Mouse (Mus musculus): ENCODE measurements around the gene Eva1b. TPM values are rescaled to one million over a fixed set of nuclear protein-coding genes. Genes with fewer than 3 reads are reported as not detected.
"Not testable (repeated sequence)": the region's sequence is repeated elsewhere in the genome, so short reads cannot be mapped to it uniquely, and the experiment has no call there.

Eva1b gene
- total RNA-seq, 2 experiments from 2014 or later = 6.8 to 8.0 TPM

- intact Hi-C loops (cut with DNase I) = no loop called here
- DNase-seq (ENCODE audit: extremely low spot score in 1 of 2, low spot score in 2 of 2) = no peak
Observed at GRCm38 (mm10) chr4:126173800-126174199, 26.3 kb downstream of the Eva1b start.

GRCm38 (mm10) chr4:126175980-126176379 is 28.4 kb downstream of the Eva1b start:
- intact Hi-C loops (cut with DNase I); DNase-seq (ENCODE audit: extremely low spot score in 1 of 2, low spot score in 2 of 2): not testable (repeated sequence)

GRCm38 (mm10) chr4:126181170-126181957 is 33.8 kb downstream of the Eva1b start:
- intact Hi-C loops (cut with DNase I) = loop anchor here (5.0 kb wide), 1 partner anchor 81 kb away; the partner anchor contains the start of gene Trappc3
- DNase-seq (ENCODE audit: extremely low spot score in 1 of 2, low spot score in 2 of 2) = peak in 1 of 2 experiments; percentile 50

GRCm38 (mm10) chr4:126183034-126183433 is 35.5 kb downstream of the Eva1b start:
- intact Hi-C loops (cut with DNase I) = loop anchor here (5.0 kb wide), 1 partner anchor 79 kb away; the partner anchor contains the start of gene Trappc3
- no peak for DNase-seq (ENCODE audit: extremely low spot score in 1 of 2, low spot score in 2 of 2)

GRCm38 (mm10) chr4:126187096-126187495 is 39.6 kb downstream of the Eva1b start:
- intact Hi-C loops (cut with DNase I) = no loop called here
- no peak for DNase-seq (ENCODE audit: extremely low spot score in 1 of 2, low spot score in 2 of 2)

GRCm38 (mm10) chr4:126190636-126191035 is 43.1 kb downstream of the Eva1b start:
- DNase-seq (ENCODE audit: extremely low spot score in 1 of 2, low spot score in 2 of 2) = no peak

GRCm38 (mm10) chr4:126194216-126194615 is 46.7 kb downstream of the Eva1b start:
- DNase-seq (ENCODE audit: extremely low spot score in 1 of 2, low spot score in 2 of 2) = no peak
- intact Hi-C loops (cut with DNase I) = no loop called here

More at GRCm38 (mm10) chr4:126190636-126191035, 43.1 kb downstream of the Eva1b start:
- intact Hi-C loops (cut with DNase I) = no loop called here

GRCm38 (mm10) chr4:126194916-126195315 is 47.4 kb downstream of the Eva1b start:
- intact Hi-C loops (cut with DNase I) = no loop called here
- DNase-seq (ENCODE audit: extremely low spot score in 1 of 2, low spot score in 2 of 2) = no peak

- no peak for DNase-seq (ENCODE audit: extremely low spot score in 1 of 2, low spot score in 2 of 2)
- intact Hi-C loops (cut with DNase I) = no loop called here
Observed at GRCm38 (mm10) chr4:126197485-126197884, 49.9 kb downstream of the Eva1b start.

Other genes with a start within 250 kb of the Eva1b start
- gene Csf3r, start 123.2 kb upstream of the Eva1b start, total RNA-seq (2021) = 1 to 10 TPM; 3.0 to 3.2 TPM
- 10 to 100 TPM; 52.8 to 54.8 TPM for gene Mrps15, start 100.8 kb upstream of the Eva1b start, total RNA-seq (2021)
- gene Oscp1, start 89.2 kb upstream of the Eva1b start, total RNA-seq (2021) = 10 to 100 TPM; 54.4 to 57.0 TPM
- 10 to 100 TPM; 16.2 to 16.8 TPM for gene Lsm10, start 51.1 kb upstream of the Eva1b start, total RNA-seq (2021)
- 10 to 100 TPM; 18.6 to 25.9 TPM for gene Stk40, start 43.8 kb upstream of the Eva1b start, total RNA-seq (2021)
- 1 to 10 TPM; 1.3 to 1.7 TPM for gene Sh3d21, start 15.7 kb downstream of the Eva1b start, total RNA-seq (2021)
- gene Thrap3, start 55.0 kb downstream of the Eva1b start, total RNA-seq (2021) = 100 to 1,000 TPM; 131 to 139 TPM
- 100 to 1,000 TPM; 218 to 226 TPM for gene Map7d1, start 108.6 kb downstream of the Eva1b start, total RNA-seq (2021)
- gene Trappc3, start 114.6 kb downstream of the Eva1b start, total RNA-seq (2021) = 10 to 100 TPM; 89.7 to 99.2 TPM
- 1 to 10 TPM in 1 of 2 experiments, under 1 TPM in 1; 0.92 to 1.0 TPM for gene Col8a2, start 139.0 kb downstream of the Eva1b start, total RNA-seq (2021)
- gene Adprhl2, start 174.0 kb downstream of the Eva1b start, total RNA-seq (2021) = 10 to 100 TPM; 25.1 to 29.6 TPM
- 1 to 10 TPM; 2.2 to 2.5 TPM for gene Tekt2, start 177.9 kb downstream of the Eva1b start, total RNA-seq (2021)